Mouse (Mus musculus): ENCODE measurements at regions not wholly inside any gene's neighbourhood (a gene's known extent, or its start where the extent isn't known, plus 50 kb on each side); places are given as distances from the start of the nearest gene placed in this dataset.

GRCm38 (mm10) chr16:73835715-73836440 is 575.7 kb downstream of the Robo2 start:
- DNase-seq (ENCODE audit: extremely low read depth, low read depth, low spot score), result no peak

GRCm38 (mm10) chr16:73821387-73822338 is 590.0 kb downstream of the Robo2 start:
- DNase-seq (ENCODE audit: extremely low read depth, low read depth, low spot score), result no peak

DNA sequence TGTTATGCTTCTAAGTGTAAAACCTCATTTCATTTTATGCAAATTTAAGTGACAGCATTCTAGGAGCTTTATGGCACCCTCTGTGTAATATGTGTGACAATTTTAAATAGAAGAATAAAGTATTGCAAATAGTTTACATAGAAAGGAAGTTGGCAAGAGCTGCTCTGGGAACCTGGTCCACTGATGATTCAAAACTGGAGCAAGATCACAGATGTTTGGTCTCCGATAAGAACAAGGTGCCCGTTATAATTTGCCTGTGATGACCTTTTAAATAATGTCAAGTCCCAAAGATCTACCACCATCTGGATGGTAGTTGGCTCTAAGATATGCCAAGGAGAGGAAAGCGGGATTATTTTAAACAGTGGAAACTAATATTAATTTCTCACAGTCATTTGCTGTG is 607.1 kb downstream of the Robo2 start:
- DNase-seq (ENCODE audit: extremely low read depth, low read depth, low spot score), result no peak

GRCm38 (mm10) chr16:73796528-73797171 is 615.0 kb downstream of the Robo2 start:
- peak; percentile 11 for DNase-seq (ENCODE audit: extremely low read depth, low read depth, low spot score)

- no peak for DNase-seq (ENCODE audit: extremely low read depth, low read depth, low spot score)
Observed at GRCm38 (mm10) chr16:73785074-73785438, 626.6 kb downstream of the Robo2 start.

- DNase-seq (ENCODE audit: extremely low read depth, low read depth, low spot score), result no peak
Observed at GRCm38 (mm10) chr16:73784296-73785073, 627.1 kb downstream of the Robo2 start.

DNA sequence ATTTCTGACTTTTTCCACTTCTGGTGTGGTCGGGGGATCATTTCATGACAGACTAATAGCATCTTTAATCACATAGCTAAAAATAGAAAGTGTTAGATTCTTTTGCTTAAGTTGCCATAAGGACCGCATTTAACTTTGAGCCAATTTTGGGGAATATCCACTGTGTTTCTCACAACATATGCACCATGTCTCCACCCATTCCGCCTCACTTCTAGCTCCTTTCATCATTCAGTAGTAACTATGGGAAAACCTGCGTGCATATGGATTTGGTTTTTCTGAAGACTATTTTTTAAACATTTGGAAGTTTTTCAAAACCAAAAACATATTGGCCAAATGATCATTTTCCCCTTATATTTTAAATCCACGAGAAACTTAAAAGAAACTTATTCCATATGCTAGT is 639.2 kb downstream of the Robo2 start:
- DNase-seq (ENCODE audit: extremely low read depth, low read depth, low spot score), result no peak

- DNase-seq (ENCODE audit: extremely low read depth, low read depth, low spot score), result peak; percentile 76
Observed at GRCm38 (mm10) chr16:73770440-73770856, 641.2 kb downstream of the Robo2 start.

DNA sequence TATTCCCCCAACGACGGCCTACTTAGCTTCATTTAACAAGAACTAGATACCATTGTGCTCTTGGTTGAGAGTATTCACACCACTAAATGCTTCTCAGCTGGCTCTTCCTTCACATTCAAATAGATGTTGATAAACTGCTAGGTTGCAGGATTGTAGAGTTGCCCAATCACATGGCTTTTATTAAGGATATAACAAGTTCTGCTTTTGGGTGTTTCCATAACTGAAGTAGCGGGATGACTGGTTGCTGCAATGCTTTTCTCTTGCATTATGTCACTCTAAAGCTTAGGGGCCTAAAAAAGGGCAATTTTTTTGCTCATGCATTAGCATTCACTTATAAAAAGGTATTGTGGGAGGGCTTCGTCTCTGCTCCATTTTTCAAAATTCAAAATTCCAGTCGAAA is 641.9 kb downstream of the Robo2 start:
- DNase-seq (ENCODE audit: extremely low read depth, low read depth, low spot score), result no peak

GRCm38 (mm10) chr16:73768706-73769105 is 642.9 kb downstream of the Robo2 start:
- DNase-seq (ENCODE audit: extremely low read depth, low read depth, low spot score), result no peak

- DNase-seq (ENCODE audit: extremely low read depth, low read depth, low spot score), result no peak
Observed at GRCm38 (mm10) chr16:73765184-73765583, 646.4 kb downstream of the Robo2 start.

GRCm38 (mm10) chr16:73760921-73761320 is 650.7 kb downstream of the Robo2 start:
- DNase-seq (ENCODE audit: extremely low read depth, low read depth, low spot score), result no peak

DNA sequence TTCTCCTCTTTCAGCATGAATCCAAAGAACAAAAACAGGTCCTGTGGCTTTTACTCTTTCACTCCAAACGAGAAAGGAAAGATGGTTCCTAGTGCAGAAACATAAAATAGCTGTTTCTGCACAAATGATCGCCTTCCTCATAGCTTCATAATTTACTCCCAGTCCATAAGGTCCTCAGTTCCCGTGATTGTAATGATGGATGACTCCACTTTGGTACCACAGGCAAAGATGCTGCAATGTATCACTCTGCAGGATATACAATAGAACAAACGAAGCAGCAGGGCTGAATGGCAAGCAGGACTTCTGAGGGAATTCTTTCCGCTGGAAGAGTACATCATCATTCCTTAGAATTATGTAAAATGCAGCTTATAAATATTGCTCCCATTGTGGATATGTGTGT is 652.8 kb downstream of the Robo2 start:
- no peak for DNase-seq (ENCODE audit: extremely low read depth, low read depth, low spot score)

- peak; percentile 19 for DNase-seq (ENCODE audit: extremely low read depth, low read depth, low spot score)
Observed at GRCm38 (mm10) chr16:73754302-73754701, 657.3 kb downstream of the Robo2 start.

DNA sequence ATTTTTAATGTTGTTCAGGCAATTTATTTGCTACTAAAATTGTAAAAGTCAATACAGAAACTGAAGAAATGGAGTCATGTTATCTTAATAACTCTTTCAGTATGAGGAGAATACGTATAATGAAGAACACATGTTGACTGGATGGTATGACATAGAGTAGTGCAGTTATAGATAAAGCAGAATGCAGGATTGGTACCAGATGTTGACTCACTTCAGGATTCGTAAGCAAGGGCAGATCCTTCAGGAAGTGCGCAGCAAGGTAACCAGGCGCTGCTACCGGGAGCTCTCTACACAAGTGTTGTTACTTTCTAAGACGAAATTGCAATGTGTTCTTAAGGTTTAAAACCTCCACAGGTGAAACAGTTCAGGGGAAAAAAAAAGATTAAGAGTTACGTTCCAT is 683.3 kb downstream of the Robo2 start:
- no peak for DNase-seq (ENCODE audit: extremely low read depth, low read depth, low spot score)

GRCm38 (mm10) chr16:73719691-73720090 is 691.9 kb downstream of the Robo2 start:
- no peak for DNase-seq (ENCODE audit: extremely low read depth, low read depth, low spot score)

- no peak for DNase-seq (ENCODE audit: extremely low read depth, low read depth, low spot score)
Observed at GRCm38 (mm10) chr16:73716301-73716700, 695.3 kb downstream of the Robo2 start.

DNA sequence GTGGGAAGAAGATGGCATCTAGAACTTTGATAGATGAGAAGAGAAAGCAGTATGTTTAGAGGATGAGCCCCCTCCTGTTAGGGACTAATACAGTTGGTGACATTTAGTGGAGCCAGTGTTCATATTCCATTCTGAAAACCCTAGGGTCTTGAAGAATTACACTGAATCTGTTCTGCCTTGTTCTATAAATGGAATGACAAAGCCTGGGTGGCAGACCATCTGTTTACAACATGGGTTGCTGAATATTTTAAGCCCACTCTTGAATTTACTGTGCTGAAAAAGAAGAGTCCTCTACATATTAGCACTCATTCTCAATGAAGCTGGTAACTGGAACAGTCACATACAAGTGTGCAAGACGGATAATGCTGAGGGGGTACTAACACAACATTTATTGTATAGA is 704.6 kb downstream of the Robo2 start:
- no peak for DNase-seq (ENCODE audit: extremely low read depth, low read depth, low spot score)

- no peak for DNase-seq (ENCODE audit: extremely low read depth, low read depth, low spot score)
Observed at GRCm38 (mm10) chr16:73689274-73689673, 722.4 kb downstream of the Robo2 start.

DNA sequence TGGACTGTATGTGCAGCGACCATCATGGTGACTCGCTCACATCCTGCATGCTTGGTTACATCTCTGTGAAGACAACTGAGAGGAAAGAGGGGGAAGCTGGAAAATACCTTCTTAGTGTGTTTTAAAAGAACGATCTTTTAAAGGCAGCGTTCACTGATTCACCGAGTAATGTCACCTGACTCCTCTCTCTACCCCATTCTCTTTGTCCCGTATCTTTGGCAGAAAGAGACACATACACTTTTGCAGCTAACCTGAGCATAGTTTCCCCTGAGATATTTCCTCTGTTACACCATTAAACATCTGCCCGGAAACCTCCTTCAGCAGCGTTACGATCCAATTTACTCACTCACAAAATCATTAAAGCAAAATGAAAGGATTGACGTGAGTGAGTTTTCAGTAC is 731.8 kb downstream of the Robo2 start:
- no peak for DNase-seq (ENCODE audit: extremely low read depth, low read depth, low spot score)

DNA sequence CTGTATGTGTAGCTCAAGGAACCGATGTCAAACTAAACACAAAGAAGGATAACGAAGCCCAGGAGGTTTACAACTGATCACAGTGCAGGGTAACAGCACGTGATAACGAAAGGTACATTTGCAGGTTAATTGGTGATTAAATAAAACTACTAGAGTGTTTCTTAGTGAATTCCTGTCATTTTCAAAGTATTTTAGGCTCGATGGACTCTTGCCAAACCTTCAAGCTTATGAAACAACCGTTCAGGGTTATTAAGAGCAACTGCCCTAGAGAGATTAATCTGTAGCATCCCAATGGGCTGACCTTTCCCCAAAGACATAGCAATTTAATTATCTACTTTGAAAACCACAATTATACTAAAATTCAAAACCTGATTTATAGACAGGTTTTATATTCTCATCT is 741.1 kb downstream of the Robo2 start:
- no peak for DNase-seq (ENCODE audit: extremely low read depth, low read depth, low spot score)

All from fat pad, adult 2 months (tissue).